In the genomic region with DNA sequence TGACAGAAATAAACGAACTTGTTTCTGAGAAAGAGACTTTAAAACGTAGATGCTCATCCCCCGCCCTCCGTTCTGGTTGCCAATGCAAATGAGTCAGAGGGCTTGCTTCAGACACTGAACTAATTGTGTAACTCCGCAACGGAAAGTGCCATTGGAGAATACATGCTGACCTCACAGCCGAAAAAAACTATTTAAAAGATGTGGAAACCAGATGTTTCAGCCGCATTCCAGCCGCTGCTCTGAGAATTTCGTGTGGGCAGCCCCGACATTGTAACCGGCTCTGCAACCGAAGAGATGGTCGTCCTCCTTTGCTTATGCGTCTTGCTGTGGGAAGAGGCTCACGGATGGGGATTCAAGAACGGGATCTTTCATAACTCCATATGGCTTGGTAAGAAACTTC, we compare ENCODE assay signal across 8 mouse cellular contexts. TPM values are rescaled to one million over a fixed set of nuclear protein-coding genes. Genes with fewer than 3 reads are reported as not detected.
DNase-seq lines count a peak whose midpoint lies in the region; ATAC-seq and TF ChIP-seq lines count a peak whose summit lies in the region.

A gene (plus strand): TSS at position 128 of the 400 bp plus-strand sequence.

- H3K36me3 ChIP-seq in hindbrain, postnatal 0 days (ENCODE audit: insufficient read depth, low read length), result no peaks in the 10 kb centered on the region

- intact Hi-C loops in left cerebral cortex, adult 2 months (cut with DNase I), result loop anchor here (2.0 kb wide), 1 partner anchor 35 kb away; a partner anchor contains a TSS

- ATAC-seq in hindbrain, postnatal 0 days, result peak; percentile 77

- H3K27me3 ChIP-seq in hindbrain, postnatal 0 days (ENCODE audit: insufficient read depth, low read length), result no peaks in the 10 kb centered on the region

- WGBS in hindbrain, postnatal 0 days, result under 1% methylated on average over 17 of the region's 17 CpGs

- DNase-seq in ZHBTc4 (ENCODE audit: low read depth, low spot score), result peak; percentile 23
- peak; percentile 87 for DNase-seq in embryo, embryonic 10 days (ENCODE audit: low spot score)
- peak; percentile 69 for DNase-seq in gastrocnemius, postnatal 25 days
- peak; percentile 71 for DNase-seq in hindbrain, postnatal 0 days (ENCODE audit: low spot score)
- peak; percentile 25 to 26 for DNase-seq in left cerebral cortex, adult 2 months (ENCODE audit: extremely low spot score in 1 of 2, low spot score in 2 of 2)
- DNase-seq in lung, postnatal 25 days (ENCODE audit: low spot score), result peak; percentile 66
- peak; percentile 13 for DNase-seq in ovary, postnatal 14 days (ENCODE audit: low spot score)
- no peak for DNase-seq in c-Kit-positive CD71-positive TER-119-positive erythroid progenitor cells, embryonic 14.5 days (ENCODE audit: low spot score)

- H3K4me1 ChIP-seq in hindbrain, postnatal 0 days (ENCODE audit: insufficient read depth, low read length), result no peaks in the 10 kb centered on the region; the same call in 1 of the 2 replicates

- no peak for TF ChIP-seq CTCF in hindbrain, postnatal 0 days (IDR thresholded peaks at IDR 0.05; ENCODE audit: low read depth)
- no peak for TF ChIP-seq CTCF in left cerebral cortex, adult 2 months (IDR thresholded peaks at IDR 0.05)

- H3K4me3 ChIP-seq in hindbrain, postnatal 0 days (ENCODE audit: low read length), result peak within 1 kb of the TSS; percentile 47
- H3K4me3 ChIP-seq in left cerebral cortex, adult 2 months, result peak within 1 kb of the TSS; percentile 38

- peak within 1 kb of the TSS; percentile 33; the same call in 1 of the 2 replicates for H3K9ac ChIP-seq in hindbrain, postnatal 0 days (replicated peaks; ENCODE audit: low read length)

- no peak within 1 kb of the TSS for H3K27ac ChIP-seq in hindbrain, postnatal 0 days
- H3K27ac ChIP-seq in left cerebral cortex, adult 2 months, result no peak within 1 kb of the TSS

- H3K4me2 ChIP-seq in hindbrain, postnatal 0 days (ENCODE audit: low read depth, low read length), result peak within 1 kb of the TSS; percentile 75

- H3K9me3 ChIP-seq in hindbrain, postnatal 0 days (ENCODE audit: low read length), result no peaks in the 10 kb centered on the region

RNA-seq across cellular contexts. Expression of the gene that starts here (rescaled TPM):
- 1 to 10 TPM; 1.2 to 1.8 TPM for total RNA-seq in gastrocnemius, postnatal 25 days (2021)
- total RNA-seq in hindbrain, postnatal 0 days (2014; rRNA removed), result 3.0 and 3.2 TPM in 2 replicates
- 5.8 TPM in 2 replicates for polyA plus RNA-seq in hindbrain, postnatal 0 days (2015; fragmentation: Nextera tagmentation; extraction: Ambion mirVana)
- total RNA-seq in left cerebral cortex, adult 2 months (2021), result 10 to 100 TPM in 1 of 2 experiments, 1 to 10 TPM in 1; 7.3 to 11.7 TPM
